Mouse (Mus musculus): Measurements from ENCODE around the gene Prdm2. TPM values are rescaled to one million over a fixed set of nuclear protein-coding genes. Genes with fewer than 3 reads are reported as not detected.

Gene Prdm2
- polyA plus RNA-seq, 1 experiment, result 9.2 TPM

- TF ChIP-seq FOSL1 (IDR thresholded peaks at IDR 0.05; ENCODE audit: insufficient read depth, low read length, poor library complexity, severe bottlenecking) (no peak), CTCF (IDR thresholded peaks at IDR 0.05; ENCODE audit: control insufficient read depth, insufficient read depth, insufficient read length) (no peak), MYOG (IDR thresholded peaks at IDR 0.05; ENCODE audit: control insufficient read depth, extremely low read depth, insufficient read length) (no peak), USF1 (IDR thresholded peaks at IDR 0.05; ENCODE audit: low read depth) (no peak), CEBPB (IDR thresholded peaks at IDR 0.05; ENCODE audit: low read depth) (no peak), MYOD1 (IDR thresholded peaks at IDR 0.05; ENCODE audit: control insufficient read depth, insufficient read length, low read depth) (no peak), MAX (IDR thresholded peaks at IDR 0.05) (no peak)
- peaks cover 22% of the 10 kb centered on the region for H3K36me3 ChIP-seq (ENCODE audit: control insufficient read depth, insufficient read depth)
- H3K79me2 ChIP-seq (ENCODE audit: control insufficient read depth, insufficient read depth), result peaks cover 31% of the 10 kb centered on the region
- H3K27me3 ChIP-seq (ENCODE audit: control insufficient read depth, insufficient read depth, insufficient read length), result no peaks in the 10 kb centered on the region
- peaks cover 4% of the 10 kb centered on the region for H3K79me3 ChIP-seq (ENCODE audit: low read depth)
- H3K4me3 ChIP-seq (ENCODE audit: insufficient read depth, poor library complexity, severe bottlenecking), result no peak overlapping the region
- H3ac ChIP-seq (ENCODE audit: control insufficient read depth, insufficient read length, low read depth), result no peak overlapping the region
Observed at GRCm38 (mm10) chr4:143123043-143123442, 89.8 kb downstream of the Prdm2 start.

GRCm38 (mm10) chr4:143121174-143121573, 91.6 kb downstream of the Prdm2 start:
- H3K79me3 ChIP-seq (ENCODE audit: low read depth), result peaks cover 4% of the 10 kb centered on the region
- H3K79me2 ChIP-seq (ENCODE audit: control insufficient read depth, insufficient read depth), result peaks cover 22% of the 10 kb centered on the region
- H3K4me3 ChIP-seq (ENCODE audit: insufficient read depth, poor library complexity, severe bottlenecking), result no peak overlapping the region
- peaks cover 12% of the 10 kb centered on the region for H3K36me3 ChIP-seq (ENCODE audit: control insufficient read depth, insufficient read depth)
- H3K27me3 ChIP-seq (ENCODE audit: control insufficient read depth, insufficient read depth, insufficient read length), result no peaks in the 10 kb centered on the region
- TF ChIP-seq CTCF (IDR thresholded peaks at IDR 0.05; ENCODE audit: control insufficient read depth, insufficient read depth, insufficient read length) (no peak), MYOD1 (IDR thresholded peaks at IDR 0.05; ENCODE audit: control insufficient read depth, insufficient read length, low read depth) (no peak), USF1 (IDR thresholded peaks at IDR 0.05; ENCODE audit: low read depth) (no peak), CEBPB (IDR thresholded peaks at IDR 0.05; ENCODE audit: low read depth) (no peak), MYOG (IDR thresholded peaks at IDR 0.05; ENCODE audit: control insufficient read depth, extremely low read depth, insufficient read length) (no peak), FOSL1 (IDR thresholded peaks at IDR 0.05; ENCODE audit: insufficient read depth, low read length, poor library complexity, severe bottlenecking) (no peak), MAX (IDR thresholded peaks at IDR 0.05) (no peak)
- H3ac ChIP-seq (ENCODE audit: control insufficient read depth, insufficient read length, low read depth), result no peak overlapping the region

- TF ChIP-seq MYOD1 (IDR thresholded peaks at IDR 0.05; ENCODE audit: control insufficient read depth, insufficient read length, low read depth) (no peak), CTCF (IDR thresholded peaks at IDR 0.05; ENCODE audit: control insufficient read depth, insufficient read depth, insufficient read length) (no peak), USF1 (IDR thresholded peaks at IDR 0.05; ENCODE audit: low read depth) (no peak), MYOG (IDR thresholded peaks at IDR 0.05; ENCODE audit: control insufficient read depth, extremely low read depth, insufficient read length) (no peak), MAX (IDR thresholded peaks at IDR 0.05) (no peak), CEBPB (IDR thresholded peaks at IDR 0.05; ENCODE audit: low read depth) (no peak), FOSL1 (IDR thresholded peaks at IDR 0.05; ENCODE audit: insufficient read depth, low read length, poor library complexity, severe bottlenecking) (no peak)
- Histone ChIP-seq H3K79me3 (ENCODE audit: low read depth) (peaks cover 4% of the 10 kb centered on the region), H3K27me3 (ENCODE audit: control insufficient read depth, insufficient read depth, insufficient read length) (no peaks in the 10 kb centered on the region), H3K4me3 (ENCODE audit: insufficient read depth, poor library complexity, severe bottlenecking) (no peak overlapping the region), H3ac (ENCODE audit: control insufficient read depth, insufficient read length, low read depth) (no peak overlapping the region), H3K36me3 (ENCODE audit: control insufficient read depth, insufficient read depth) (peaks cover 12% of the 10 kb centered on the region), H3K79me2 (ENCODE audit: control insufficient read depth, insufficient read depth) (peaks cover 18% of the 10 kb centered on the region)
Observed at GRCm38 (mm10) chr4:143120008-143120407, 92.8 kb downstream of the Prdm2 start.

GRCm38 (mm10) chr4:143118843-143119242, 94.0 kb downstream of the Prdm2 start:
- H3K79me3 ChIP-seq (ENCODE audit: low read depth), result peaks cover 4% of the 10 kb centered on the region
- H3K27me3 ChIP-seq (ENCODE audit: control insufficient read depth, insufficient read depth, insufficient read length), result no peaks in the 10 kb centered on the region
- H3K4me3 ChIP-seq (ENCODE audit: insufficient read depth, poor library complexity, severe bottlenecking), result no peak overlapping the region
- H3K36me3 ChIP-seq (ENCODE audit: control insufficient read depth, insufficient read depth), result peaks cover 12% of the 10 kb centered on the region
- H3K79me2 ChIP-seq (ENCODE audit: control insufficient read depth, insufficient read depth), result peaks cover 14% of the 10 kb centered on the region
- TF ChIP-seq USF1 (IDR thresholded peaks at IDR 0.05; ENCODE audit: low read depth), result no peak
- no peak for TF ChIP-seq MAX (IDR thresholded peaks at IDR 0.05)
- no peak for TF ChIP-seq CEBPB (IDR thresholded peaks at IDR 0.05; ENCODE audit: low read depth)
- no peak for TF ChIP-seq MYOG (IDR thresholded peaks at IDR 0.05; ENCODE audit: control insufficient read depth, extremely low read depth, insufficient read length)
- TF ChIP-seq FOSL1 (IDR thresholded peaks at IDR 0.05; ENCODE audit: insufficient read depth, low read length, poor library complexity, severe bottlenecking), result no peak
- TF ChIP-seq MYOD1 (IDR thresholded peaks at IDR 0.05; ENCODE audit: control insufficient read depth, insufficient read length, low read depth), result no peak
- no peak for TF ChIP-seq CTCF (IDR thresholded peaks at IDR 0.05; ENCODE audit: control insufficient read depth, insufficient read depth, insufficient read length)
- no peak overlapping the region for H3ac ChIP-seq (ENCODE audit: control insufficient read depth, insufficient read length, low read depth)

- Histone ChIP-seq H3ac (ENCODE audit: control insufficient read depth, insufficient read length, low read depth) (no peak overlapping the region), H3K36me3 (ENCODE audit: control insufficient read depth, insufficient read depth) (no peaks in the 10 kb centered on the region), H3K79me2 (ENCODE audit: control insufficient read depth, insufficient read depth) (no peaks in the 10 kb centered on the region), H3K27me3 (ENCODE audit: control insufficient read depth, insufficient read depth, insufficient read length) (no peaks in the 10 kb centered on the region), H3K4me3 (ENCODE audit: insufficient read depth, poor library complexity, severe bottlenecking) (no peak overlapping the region), H3K79me3 (ENCODE audit: low read depth) (no peaks in the 10 kb centered on the region)
- TF ChIP-seq MYOG (IDR thresholded peaks at IDR 0.05; ENCODE audit: control insufficient read depth, extremely low read depth, insufficient read length) (no peak), MYOD1 (IDR thresholded peaks at IDR 0.05; ENCODE audit: control insufficient read depth, insufficient read length, low read depth) (no peak), MAX (IDR thresholded peaks at IDR 0.05) (no peak), USF1 (IDR thresholded peaks at IDR 0.05; ENCODE audit: low read depth) (no peak), CEBPB (IDR thresholded peaks at IDR 0.05; ENCODE audit: low read depth) (no peak), CTCF (IDR thresholded peaks at IDR 0.05; ENCODE audit: control insufficient read depth, insufficient read depth, insufficient read length) (no peak), FOSL1 (IDR thresholded peaks at IDR 0.05; ENCODE audit: insufficient read depth, low read length, poor library complexity, severe bottlenecking) (no peak)
Observed at GRCm38 (mm10) chr4:143115851-143116250, 96.9 kb downstream of the Prdm2 start.

All from C2C12 (cell line).